Mouse (Mus musculus) gastrocnemius, adult 2 months (tissue): ENCODE results near the gene Ctnna3. TPM values are rescaled to one million over a fixed set of nuclear protein-coding genes. Genes with fewer than 3 reads are reported as not detected.

Experiments
- DNase-seq: peaks from one replicate; pipeline ENCODE4 v3.0.0; 2022
- H3K27ac ChIP-seq: fragments of 200-600 bp; 2 replicates; pipeline ENCODE4 v1.8.1; 2022; ENCODE audit warnings: mild to moderate bottlenecking
- H3K4me3 ChIP-seq: fragments of 200-600 bp; 2 replicates; pipeline ENCODE4 v1.8.1; 2022; ENCODE audit warnings: mild to moderate bottlenecking, moderate library complexity
- CTCF ChIP-seq: fragments of 200-600 bp; IDR thresholded peaks from 2 replicates; pipeline ENCODE4 v1.8.1; 2022; ENCODE audit warnings: antibody characterized with exemption, mild to moderate bottlenecking, moderate library complexity
- intact Hi-C: fragments of 180-260 bp; cut with DNase I; formaldehyde crosslinking; loops from one replicate; pipeline ENCODE4 v1.15.1; 2025
- total RNA-seq, 2 experiments: library from RNA; stranded (reverse); gene quantifications; 2 replicates each; pipeline ENCODE4 v1.2.3; 2021

Gene Ctnna3
- total RNA-seq, 2 experiments from 2014 or later: 11.8 to 22.7 TPM

DNA sequence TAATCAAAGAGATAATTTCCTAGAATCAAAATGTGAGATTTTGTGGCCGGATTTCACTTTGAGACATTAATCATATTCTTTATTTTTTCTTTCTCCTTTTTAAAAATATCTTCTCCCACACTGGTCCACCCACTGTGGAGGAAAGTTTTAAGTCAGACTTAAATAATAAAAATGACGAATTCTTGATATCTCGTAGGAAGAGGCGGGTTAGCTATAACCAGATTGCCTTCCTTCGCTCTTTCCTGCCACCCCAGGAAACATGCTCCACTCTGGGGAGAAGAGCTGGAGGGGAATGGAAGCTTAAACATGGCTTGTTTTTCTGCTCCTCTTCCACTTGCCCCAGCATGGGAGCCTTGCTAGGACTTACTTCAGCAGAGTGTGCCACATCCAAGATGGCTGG is 169.5 kb downstream of the Ctnna3 start:
- DNase-seq: no peak
- intact Hi-C loops: no loop called here

DNA sequence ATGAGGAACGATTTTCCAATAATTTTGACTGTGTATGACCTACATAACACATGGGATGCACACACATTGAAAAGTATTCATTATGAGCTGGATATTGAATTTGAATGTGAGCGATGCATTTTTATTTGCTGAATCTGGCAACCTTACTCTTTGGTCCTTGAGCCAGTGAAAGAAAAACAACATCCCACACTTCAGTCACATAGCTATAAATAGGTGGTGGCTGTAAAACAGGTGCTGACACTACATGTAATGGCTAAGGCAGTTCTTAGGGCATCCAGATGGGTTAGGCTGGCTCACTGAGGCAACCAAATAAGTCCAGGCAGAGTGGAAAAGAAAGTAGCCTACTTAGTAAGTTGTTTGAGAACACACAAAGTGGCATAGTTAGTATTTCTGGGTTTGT is 171.3 kb downstream of the Ctnna3 start:
- no peak for TF ChIP-seq CTCF
- intact Hi-C loops: no loop called here
- Histone ChIP-seq H3K27ac (peak overlapping the region; percentile 80), H3K4me3 (no peak overlapping the region)
- DNase-seq: no peak

More for the DNA sequence above, 169.5 kb downstream of the Ctnna3 start:
- Histone ChIP-seq H3K27ac (no peak overlapping the region), H3K4me3 (no peak overlapping the region)
- no peak for TF ChIP-seq CTCF

DNA sequence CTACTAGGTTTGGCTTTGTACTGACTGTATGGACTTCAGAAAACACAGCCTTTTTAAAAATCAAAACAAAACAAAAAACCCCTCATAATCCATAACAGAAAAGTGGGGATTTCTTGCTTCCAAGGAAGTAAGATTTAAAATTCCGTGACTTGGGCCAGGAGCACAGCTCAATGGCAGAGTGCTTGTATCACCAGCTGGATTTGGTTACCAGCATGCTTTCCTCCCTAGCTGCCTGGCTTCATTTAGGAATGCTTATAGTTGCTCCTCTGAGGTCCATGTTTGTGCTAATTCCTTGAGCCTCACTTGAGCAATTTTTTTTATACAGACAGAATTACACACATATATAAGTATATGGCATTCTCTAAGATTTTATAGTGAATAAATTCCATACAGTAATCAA is 198.6 kb downstream of the Ctnna3 start:
- no peak overlapping the region for H3K27ac ChIP-seq
- TF ChIP-seq CTCF: no peak
- intact Hi-C loops: no loop called here
- no peak for DNase-seq
- H3K4me3 ChIP-seq: no peak overlapping the region

DNA sequence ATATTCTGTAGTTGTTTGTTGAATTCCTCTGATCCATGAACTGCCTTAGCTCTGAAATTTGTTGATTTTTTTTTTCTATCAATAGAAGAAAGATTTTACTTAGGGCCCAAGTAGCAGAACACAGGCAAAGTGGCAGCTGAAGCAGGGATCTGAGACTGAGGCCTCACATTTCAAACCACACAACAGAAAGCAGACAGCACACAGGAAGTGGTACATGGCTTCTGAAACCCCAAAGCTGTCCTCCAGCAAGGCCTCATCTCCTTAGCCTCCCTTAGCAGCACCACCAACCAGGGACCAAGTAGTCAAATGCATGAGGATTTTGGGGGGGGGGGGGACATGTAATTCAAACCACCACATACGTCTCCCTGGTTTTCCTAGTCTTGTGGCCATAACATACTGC is 204.0 kb downstream of the Ctnna3 start:
- no peak for DNase-seq
- no peak for TF ChIP-seq CTCF
- Histone ChIP-seq H3K4me3 (no peak overlapping the region), H3K27ac (no peak overlapping the region)
- intact Hi-C loops: no loop called here

DNA sequence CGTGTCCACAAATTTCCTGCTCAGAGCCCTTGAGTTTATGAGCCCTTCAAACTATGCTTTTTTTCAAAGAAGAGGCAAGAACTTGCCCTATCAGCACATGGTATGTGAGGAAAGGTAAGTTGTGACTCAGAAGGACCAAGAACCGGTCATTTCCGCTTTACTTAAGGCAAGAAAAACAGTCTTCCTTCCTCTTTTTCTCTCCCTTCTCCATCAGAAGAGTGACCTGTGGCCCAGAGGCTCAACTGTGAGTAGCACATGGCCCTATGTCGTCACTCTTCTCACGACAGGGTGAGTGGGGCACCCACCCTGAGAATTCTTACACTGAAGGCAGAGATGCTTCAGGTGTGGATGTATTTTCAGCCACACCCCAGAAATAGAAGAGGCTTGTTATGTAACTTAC is 208.1 kb downstream of the Ctnna3 start:
- TF ChIP-seq CTCF: no peak
- no peak for DNase-seq
- intact Hi-C loops: no loop called here
- no peak overlapping the region for H3K4me3 ChIP-seq
- no peak overlapping the region for H3K27ac ChIP-seq

DNA sequence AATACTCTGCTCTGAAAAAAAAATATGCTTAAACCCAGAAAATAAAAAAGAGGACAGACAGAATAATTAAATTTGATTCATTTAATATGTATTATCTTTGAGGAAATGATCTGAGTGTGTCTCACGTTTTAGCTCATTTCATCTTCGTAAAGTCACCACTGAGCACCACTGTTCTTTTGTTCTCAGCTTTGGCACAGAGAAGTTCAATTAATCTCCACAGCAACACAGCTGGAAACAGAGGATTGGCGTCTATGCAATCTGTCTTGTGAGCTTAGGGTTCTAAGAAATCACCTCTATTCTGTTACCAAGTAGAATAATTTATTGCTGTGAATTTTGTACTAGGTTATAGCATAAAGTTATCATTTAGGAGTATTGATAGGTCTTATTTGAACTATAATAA is 217.4 kb downstream of the Ctnna3 start:
- Histone ChIP-seq H3K27ac (no peak overlapping the region), H3K4me3 (no peak overlapping the region)
- intact Hi-C loops: no loop called here
- TF ChIP-seq CTCF: no peak
- DNase-seq: no peak

DNA sequence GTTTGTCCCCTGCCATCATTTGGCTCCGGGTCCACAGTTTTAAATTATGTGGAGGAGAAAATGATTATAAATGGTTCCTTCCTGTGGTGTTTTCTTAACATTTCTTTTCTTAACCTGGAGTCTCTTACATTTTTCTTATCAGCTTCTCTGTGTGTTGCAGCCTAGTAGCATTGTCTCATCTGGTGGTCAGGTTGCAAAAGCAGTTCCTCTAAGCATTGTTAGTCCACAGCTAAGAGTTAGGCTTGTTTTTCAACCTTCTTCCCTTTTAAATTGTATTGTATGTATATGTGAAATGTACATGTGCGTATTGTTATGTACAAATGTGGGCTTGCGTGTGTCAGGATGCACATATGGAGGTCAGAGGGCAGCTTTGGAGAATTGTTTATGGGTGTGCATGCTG is 220.4 kb downstream of the Ctnna3 start:
- Histone ChIP-seq H3K27ac (no peak overlapping the region), H3K4me3 (no peak overlapping the region)
- TF ChIP-seq CTCF: no peak
- no peak for DNase-seq
- intact Hi-C loops: no loop called here

DNA sequence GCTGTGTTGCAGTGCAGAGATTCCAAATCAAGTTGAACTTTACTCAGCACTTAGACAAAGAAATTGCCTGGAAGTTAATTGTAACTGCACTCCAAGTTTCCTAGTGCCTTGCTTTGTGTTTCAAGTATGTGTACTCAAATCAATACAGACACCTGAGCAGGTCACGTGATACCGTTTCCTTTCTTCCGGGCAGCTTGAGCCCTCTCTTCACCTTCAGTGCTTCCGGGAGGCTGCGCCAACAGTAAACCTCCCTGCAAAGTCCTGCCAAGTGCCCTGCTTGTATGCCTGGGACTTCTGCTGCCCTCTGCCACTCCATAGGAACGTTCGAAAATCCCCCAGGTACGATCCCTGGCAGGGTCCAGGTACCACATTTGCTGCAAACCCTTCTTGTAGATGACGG is 223.0 kb downstream of the Ctnna3 start:
- DNase-seq: no peak
- TF ChIP-seq CTCF: no peak
- Histone ChIP-seq H3K27ac (no peak overlapping the region), H3K4me3 (no peak overlapping the region)
- intact Hi-C loops: no loop called here

DNA sequence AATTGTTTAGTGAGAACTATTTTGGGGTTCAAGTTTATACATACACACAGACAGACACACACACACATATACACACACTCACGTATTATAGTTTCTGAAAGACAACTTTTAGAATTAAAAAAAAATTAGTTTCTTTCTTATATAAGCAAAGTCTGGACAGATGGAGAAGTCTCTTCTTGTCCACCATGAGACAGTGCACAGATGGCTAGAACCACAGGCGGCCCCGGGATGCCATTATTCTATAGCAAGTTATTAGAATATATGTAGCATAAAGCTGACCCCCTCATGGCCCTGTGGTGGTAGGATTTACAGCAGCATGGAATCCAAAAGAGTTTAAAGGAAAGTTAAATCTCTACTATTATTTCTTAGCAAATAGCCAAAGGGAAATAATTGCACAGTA is 223.7 kb downstream of the Ctnna3 start:
- TF ChIP-seq CTCF: no peak

DNA sequence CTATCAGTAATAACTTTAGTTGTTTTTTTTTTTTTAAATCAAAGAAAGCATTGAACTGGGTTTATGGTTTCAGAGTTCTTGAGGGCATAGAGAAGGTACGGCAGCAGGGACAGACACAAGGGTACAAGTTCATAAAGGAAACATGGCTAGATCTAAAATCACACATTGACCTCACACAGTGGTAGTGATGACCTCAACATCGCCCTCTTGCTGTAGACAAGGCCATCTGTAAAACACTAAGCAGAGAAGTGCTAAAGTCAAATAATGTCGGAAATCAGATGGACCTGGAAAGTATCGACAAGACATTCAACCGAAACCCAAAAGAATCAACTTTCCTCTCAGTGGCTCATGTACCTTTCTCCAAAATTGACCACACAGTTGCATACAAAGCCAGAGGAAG is 224.7 kb downstream of the Ctnna3 start:
- Histone ChIP-seq H3K27ac (no peak overlapping the region), H3K4me3 (no peak overlapping the region)
- intact Hi-C loops: no loop called here
- peak; percentile 16; the same call in 1 of the 2 replicates for TF ChIP-seq CTCF
- no peak for DNase-seq

More for the DNA sequence above, 223.7 kb downstream of the Ctnna3 start:
- no peak overlapping the region for H3K27ac ChIP-seq
- no peak overlapping the region for H3K4me3 ChIP-seq
- intact Hi-C loops: no loop called here
- no peak for DNase-seq

DNA sequence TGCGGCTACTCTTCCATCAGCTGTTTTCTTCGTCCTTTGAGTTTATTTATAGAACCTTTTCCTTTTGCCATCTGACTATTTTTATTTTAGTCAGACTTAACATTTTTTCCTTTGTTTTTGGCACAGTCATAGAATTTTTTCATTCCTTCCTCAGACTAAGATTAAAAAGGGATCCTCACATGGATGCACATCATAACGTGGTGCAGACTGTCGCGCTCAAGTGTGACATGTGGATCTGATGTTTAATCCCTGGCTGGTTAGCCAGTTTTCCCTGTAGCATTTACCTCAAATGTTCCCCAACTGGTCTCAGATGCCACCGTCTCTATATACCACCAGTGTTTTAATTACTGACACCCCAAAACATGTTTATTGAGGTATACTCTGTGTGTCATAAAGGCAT is 246.4 kb downstream of the Ctnna3 start:
- Histone ChIP-seq H3K4me3 (no peak overlapping the region), H3K27ac (no peak overlapping the region)
- no peak for TF ChIP-seq CTCF
- no peak for DNase-seq
- intact Hi-C loops: no loop called here

DNA sequence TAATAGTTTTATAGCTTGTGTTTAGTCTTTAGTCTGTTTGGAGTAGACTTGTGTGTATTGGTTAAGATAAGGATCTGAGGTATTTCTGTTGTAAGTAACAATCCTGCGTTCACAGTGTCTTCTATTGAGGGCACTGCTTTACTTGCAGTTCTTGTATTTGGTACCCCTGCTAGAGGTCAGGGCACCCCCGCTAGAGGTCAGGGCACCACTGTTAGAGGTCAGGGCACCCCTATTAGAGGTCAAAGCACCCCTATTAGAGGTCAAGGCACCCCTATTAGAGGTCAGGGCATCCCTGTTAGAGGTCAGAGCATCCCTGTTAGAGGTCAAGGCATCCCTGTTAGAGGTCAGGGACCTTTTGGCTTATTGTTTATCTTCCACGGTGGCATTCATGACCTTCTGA is 259.3 kb downstream of the Ctnna3 start:
- intact Hi-C loops: no loop called here
- no peak overlapping the region for H3K4me3 ChIP-seq
- no peak for TF ChIP-seq CTCF
- no peak for DNase-seq
- H3K27ac ChIP-seq: no peak overlapping the region

DNA sequence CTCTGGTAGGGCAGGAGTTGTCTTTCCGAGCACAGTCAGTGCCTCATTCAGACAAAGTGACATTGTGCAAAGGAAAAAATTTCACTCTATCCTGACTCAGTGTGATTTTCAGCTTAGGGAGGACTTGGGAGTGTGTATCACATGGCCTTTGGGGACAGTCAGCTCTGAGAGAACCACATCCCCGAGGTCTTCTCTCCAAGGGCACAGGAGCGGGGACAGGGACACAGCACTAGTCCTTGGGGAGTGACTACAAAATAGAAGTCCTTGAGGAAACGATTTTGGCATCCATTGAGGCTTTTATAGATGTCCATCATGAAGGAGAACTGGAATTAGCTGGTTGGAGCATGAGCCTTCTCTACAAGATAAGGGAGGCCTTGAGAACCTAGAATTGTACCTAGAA is 259.8 kb downstream of the Ctnna3 start:
- no peak for TF ChIP-seq CTCF
- H3K4me3 ChIP-seq: no peak overlapping the region
- H3K27ac ChIP-seq: no peak overlapping the region
- no peak for DNase-seq
- intact Hi-C loops: no loop called here

DNA sequence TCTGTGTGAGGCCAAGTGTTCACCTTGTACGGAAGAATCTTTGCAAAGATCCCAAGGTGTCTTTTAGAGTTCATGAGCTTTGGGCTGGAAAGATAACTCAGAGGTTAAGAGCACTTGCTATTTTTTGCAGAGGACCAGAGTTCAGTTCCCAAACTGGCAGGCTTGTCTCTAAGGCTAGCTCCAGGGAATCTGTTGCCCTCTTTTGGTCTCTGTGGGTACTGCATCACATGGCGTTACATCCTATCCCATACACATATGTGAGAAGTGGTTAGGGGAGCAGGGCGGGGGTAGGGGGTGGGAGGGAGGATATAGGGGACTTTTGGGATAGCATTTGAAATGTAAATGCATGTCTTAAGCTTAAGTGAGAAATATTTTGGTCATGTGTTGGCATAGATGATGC is 262.1 kb downstream of the Ctnna3 start:
- DNase-seq: no peak
- intact Hi-C loops: loop anchor here (2.0 kb wide), 1 partner anchor 109 kb away; no protein-coding TSS in a partner anchor
- Histone ChIP-seq H3K27ac (no peak overlapping the region), H3K4me3 (no peak overlapping the region)
- peak; percentile 51 for TF ChIP-seq CTCF

DNA sequence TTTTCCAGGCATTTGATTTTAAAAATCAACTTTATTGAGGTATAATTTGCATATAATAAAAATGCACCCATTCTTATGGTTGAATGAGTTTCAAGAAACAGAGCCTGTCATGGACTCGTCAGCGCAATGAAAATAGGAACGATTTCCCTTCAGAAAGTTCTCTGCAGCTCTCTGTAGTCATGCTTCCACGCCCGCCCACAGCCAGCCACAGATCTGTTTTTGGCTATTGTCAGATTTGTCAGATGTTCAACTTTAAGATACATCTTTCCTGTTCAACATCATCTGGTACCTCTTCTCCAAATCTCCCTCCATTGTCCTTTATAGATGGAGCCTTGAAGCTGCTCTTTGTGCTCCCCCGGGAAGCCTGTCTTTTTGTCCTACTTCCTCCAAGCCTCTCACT is 280.3 kb downstream of the Ctnna3 start:
- DNase-seq: no peak
- Histone ChIP-seq H3K27ac (no peak overlapping the region), H3K4me3 (no peak overlapping the region)
- no peak for TF ChIP-seq CTCF
- intact Hi-C loops: no loop called here
